Mouse (Mus musculus): ENCODE measurements around the gene Hist1h1d. TPM values are rescaled to one million over a fixed set of nuclear protein-coding genes. Genes with fewer than 3 reads are reported as not detected.
A peak's percentile ranks its signal among the peaks of the same experiment; 100 is the strongest.
"Not testable (repeated sequence)": the region's sequence is repeated elsewhere in the genome, so short reads cannot be mapped to it uniquely, and the experiment has no call there.

The Hist1h1d gene
- polyA plus RNA-seq, 1 experiment from 2014 or later: 0.64 TPM

GRCm38 (mm10) chr13:23576351-23576881 lies 23.4 kb downstream of the Hist1h1d start:
- H3K4me2 ChIP-seq (replicated peaks): peak overlapping the region; percentile 75
- H3K4me1 ChIP-seq: peaks cover 15% of the 10 kb centered on the region; the same call in 1 of the 2 replicates
- H3K4me3 ChIP-seq: peak overlapping the region; percentile 51
- no peaks in the 10 kb centered on the region for H3K9me3 ChIP-seq
- WGBS: 3% methylated on average over 7 of the region's 7 CpGs
- no peak for ATAC-seq (ENCODE audit: insufficient number of reproducible peaks, insufficient read depth, low FRiP score, low TSS enrichment)
- H3K36me3 ChIP-seq: no peaks in the 10 kb centered on the region
- peak overlapping the region; percentile 60 for H3K9ac ChIP-seq
- H3K27ac ChIP-seq: peak overlapping the region; percentile 89
- H3K27me3 ChIP-seq: no peaks in the 10 kb centered on the region

- Histone ChIP-seq H3K36me3 (no peaks in the 10 kb centered on the region), H3K4me1 (peaks cover 18% of the 10 kb centered on the region; the same call in 1 of the 2 replicates), H3K4me2 (replicated peaks) (peak overlapping the region; percentile 75), H3K9me3 (no peaks in the 10 kb centered on the region), H3K27me3 (no peaks in the 10 kb centered on the region), H3K9ac (peak overlapping the region; percentile 60), H3K27ac (peak overlapping the region; percentile 89), H3K4me3 (peak overlapping the region; percentile 51)
- 40% methylated on average over 6 of the region's 6 CpGs for WGBS
- ATAC-seq (ENCODE audit: insufficient number of reproducible peaks, insufficient read depth, low FRiP score, low TSS enrichment): no peak
These were observed 24.0 kb downstream of the Hist1h1d start for GRCm38 (mm10) chr13:23576906-23577639.

GRCm38 (mm10) chr13:23577835-23578234 lies 24.8 kb downstream of the Hist1h1d start:
- WGBS: 85% methylated on average over 1 of the region's 1 CpGs
- no peak overlapping the region for H3K27ac ChIP-seq
- H3K9me3 ChIP-seq: no peaks in the 10 kb centered on the region
- H3K9ac ChIP-seq: no peak overlapping the region
- H3K4me3 ChIP-seq: no peak overlapping the region
- ATAC-seq (ENCODE audit: insufficient number of reproducible peaks, insufficient read depth, low FRiP score, low TSS enrichment): no peak
- H3K27me3 ChIP-seq: no peaks in the 10 kb centered on the region
- H3K4me1 ChIP-seq: peaks cover 19% of the 10 kb centered on the region
- H3K4me2 ChIP-seq (replicated peaks): no peak overlapping the region
- no peaks in the 10 kb centered on the region for H3K36me3 ChIP-seq

- no peaks in the 10 kb centered on the region for H3K27me3 ChIP-seq
- peaks cover 28% of the 10 kb centered on the region for H3K4me1 ChIP-seq
- peak within 1 kb of the TSS; percentile 53 for H3K4me3 ChIP-seq
- H3K27ac ChIP-seq: peak within 1 kb of the TSS; percentile 92
- no peaks in the 10 kb centered on the region for H3K9me3 ChIP-seq
- H3K4me2 ChIP-seq (replicated peaks): peak within 1 kb of the TSS; percentile 89
- under 1% methylated on average over 43 of the region's 43 CpGs for WGBS
- peak; percentile 93 for ATAC-seq (ENCODE audit: insufficient number of reproducible peaks, insufficient read depth, low FRiP score, low TSS enrichment)
- peak within 1 kb of the TSS; percentile 73 for H3K9ac ChIP-seq
- no peaks in the 10 kb centered on the region for H3K36me3 ChIP-seq
These were observed 28.6 kb downstream of the Hist1h1d start, which contains the start of gene Hist1h4d for GRCm38 (mm10) chr13:23581408-23582218. Gene Hist1h4d, plus strand, starts transcription at chr13:23581598.

GRCm38 (mm10) chr13:23582219-23583056 lies 29.4 kb downstream of the Hist1h1d start:
- Histone ChIP-seq H3K9me3 (no peaks in the 10 kb centered on the region), H3K9ac (peak overlapping the region; percentile 73), H3K4me2 (replicated peaks) (peak overlapping the region; percentile 89), H3K36me3 (no peaks in the 10 kb centered on the region), H3K4me3 (peak overlapping the region; percentile 53), H3K4me1 (peaks cover 24% of the 10 kb centered on the region), H3K27ac (peak overlapping the region; percentile 92), H3K27me3 (no peaks in the 10 kb centered on the region)
- no peak for ATAC-seq (ENCODE audit: insufficient number of reproducible peaks, insufficient read depth, low FRiP score, low TSS enrichment)
- 3% methylated on average over 6 of the region's 6 CpGs for WGBS

- peaks cover 24% of the 10 kb centered on the region for H3K4me1 ChIP-seq
- peak overlapping the region; percentile 13; the same call in 1 of the 2 replicates for H3K4me2 ChIP-seq (replicated peaks)
- no peaks in the 10 kb centered on the region for H3K36me3 ChIP-seq
- no peaks in the 10 kb centered on the region for H3K27me3 ChIP-seq
- H3K27ac ChIP-seq: peak overlapping the region; percentile 92
- no peak overlapping the region for H3K4me3 ChIP-seq
- no peak overlapping the region for H3K9ac ChIP-seq
- H3K9me3 ChIP-seq: no peaks in the 10 kb centered on the region
- ATAC-seq (ENCODE audit: insufficient number of reproducible peaks, insufficient read depth, low FRiP score, low TSS enrichment): no peak
These were observed 30.5 kb downstream of the Hist1h1d start for GRCm38 (mm10) chr13:23583387-23584068.

GRCm38 (mm10) chr13:23584331-23584730 lies 31.3 kb downstream of the Hist1h1d start:
- ATAC-seq (ENCODE audit: insufficient number of reproducible peaks, insufficient read depth, low FRiP score, low TSS enrichment): no peak
- peak overlapping the region; percentile 45 for H3K4me3 ChIP-seq
- peaks cover 24% of the 10 kb centered on the region for H3K4me1 ChIP-seq
- no peaks in the 10 kb centered on the region for H3K36me3 ChIP-seq
- H3K27me3 ChIP-seq: no peaks in the 10 kb centered on the region
- peak overlapping the region; percentile 66 for H3K9ac ChIP-seq
- H3K27ac ChIP-seq: peak overlapping the region; percentile 98
- peak overlapping the region; percentile 74 for H3K4me2 ChIP-seq (replicated peaks)
- no peaks in the 10 kb centered on the region for H3K9me3 ChIP-seq

- no peak for ATAC-seq (ENCODE audit: insufficient number of reproducible peaks, insufficient read depth, low FRiP score, low TSS enrichment)
- peak overlapping the region; percentile 45 for H3K4me3 ChIP-seq
- H3K9me3 ChIP-seq: no peaks in the 10 kb centered on the region
- under 1% methylated on average over 21 of the region's 21 CpGs for WGBS
- no peaks in the 10 kb centered on the region for H3K27me3 ChIP-seq
- H3K27ac ChIP-seq: peak overlapping the region; percentile 98
- H3K4me2 ChIP-seq (replicated peaks): peak overlapping the region; percentile 74
- peak overlapping the region; percentile 66 for H3K9ac ChIP-seq
- H3K36me3 ChIP-seq: no peaks in the 10 kb centered on the region
- peaks cover 24% of the 10 kb centered on the region for H3K4me1 ChIP-seq
These were observed 32.0 kb downstream of the Hist1h1d start for GRCm38 (mm10) chr13:23585029-23585441.

GRCm38 (mm10) chr13:23585442-23586098 lies 32.5 kb downstream of the Hist1h1d start:
- Histone ChIP-seq H3K9ac (peak overlapping the region; percentile 66), H3K4me1 (peaks cover 24% of the 10 kb centered on the region), H3K4me2 (replicated peaks) (peak overlapping the region; percentile 74), H3K27ac (peak overlapping the region; percentile 98), H3K4me3 (peak overlapping the region; percentile 45)
- not testable (repeated sequence) for H3K36me3 ChIP-seq, H3K9me3 ChIP-seq, H3K27me3 ChIP-seq
- WGBS: 0% methylated on average over 29 of the region's 36 CpGs
- peak; percentile 88 for ATAC-seq (ENCODE audit: insufficient number of reproducible peaks, insufficient read depth, low FRiP score, low TSS enrichment)

GRCm38 (mm10) chr13:23586099-23586939 lies 33.3 kb downstream of the Hist1h1d start:
- peak overlapping the region; percentile 74 for H3K4me2 ChIP-seq (replicated peaks)
- no peaks in the 10 kb centered on the region for H3K27me3 ChIP-seq
- H3K4me1 ChIP-seq: peaks cover 24% of the 10 kb centered on the region
- no peaks in the 10 kb centered on the region for H3K9me3 ChIP-seq
- ATAC-seq (ENCODE audit: insufficient number of reproducible peaks, insufficient read depth, low FRiP score, low TSS enrichment): no peak
- H3K36me3 ChIP-seq: no peaks in the 10 kb centered on the region
- H3K27ac ChIP-seq: peak overlapping the region; percentile 94
- peak overlapping the region; percentile 37; the same call in 1 of the 2 replicates for H3K9ac ChIP-seq
- peak overlapping the region; percentile 19 for H3K4me3 ChIP-seq
- 2% methylated on average over 22 of the region's 22 CpGs for WGBS
